Mouse (Mus musculus): ENCODE results near the gene Vamp4.

GRCm38 (mm10) chr1:162582884-162583283 lies 12.6 kb downstream of the Vamp4 start:
- TF ChIP-seq CTCF (IDR thresholded peaks at IDR 0.05; ENCODE audit: low read depth) (no peak), EP300 (IDR thresholded peaks at IDR 0.05; ENCODE audit: low read depth) (no peak)

Data from heart, postnatal 0 days (tissue).